Mouse (Mus musculus): ENCODE data around the gene Yes1.
"Not testable (repeated sequence)": the region's sequence is repeated elsewhere in the genome, so short reads cannot be mapped to it uniquely, and the experiment has no call there.

Gene Yes1

DNA sequence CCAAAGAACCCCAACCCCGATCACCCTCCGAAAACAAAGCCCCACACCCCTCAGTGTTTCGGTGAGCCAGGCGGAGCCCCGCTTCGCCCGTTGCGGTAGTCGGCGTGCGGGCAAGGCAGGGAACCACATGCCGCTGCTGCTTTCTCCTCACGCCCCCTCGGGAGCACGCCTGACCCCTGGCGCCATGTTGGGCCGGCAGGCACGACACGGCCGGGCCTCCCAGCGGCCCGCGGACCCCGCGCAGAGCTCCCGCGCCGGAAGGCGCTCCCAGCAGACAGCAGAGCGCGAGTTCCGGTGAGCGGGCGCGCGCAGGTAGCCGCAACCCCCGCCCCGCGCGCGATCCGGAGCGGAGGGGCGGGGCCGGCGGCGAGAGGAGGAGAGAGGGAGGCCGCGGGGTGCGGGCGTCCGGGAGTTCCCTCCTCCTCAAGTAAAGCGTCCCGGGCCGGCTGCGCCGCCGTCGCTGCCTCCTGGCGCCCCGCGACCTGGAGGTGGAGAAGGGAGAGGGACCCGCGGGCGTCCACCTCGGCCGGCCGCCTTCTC is at the start of gene Yes1:
Gene Yes1, plus strand, starts transcription at position 371 of the 540 bp plus-strand sequence.
- DNase-seq (ENCODE audit: low spot score) = peak; percentile 90

DNA sequence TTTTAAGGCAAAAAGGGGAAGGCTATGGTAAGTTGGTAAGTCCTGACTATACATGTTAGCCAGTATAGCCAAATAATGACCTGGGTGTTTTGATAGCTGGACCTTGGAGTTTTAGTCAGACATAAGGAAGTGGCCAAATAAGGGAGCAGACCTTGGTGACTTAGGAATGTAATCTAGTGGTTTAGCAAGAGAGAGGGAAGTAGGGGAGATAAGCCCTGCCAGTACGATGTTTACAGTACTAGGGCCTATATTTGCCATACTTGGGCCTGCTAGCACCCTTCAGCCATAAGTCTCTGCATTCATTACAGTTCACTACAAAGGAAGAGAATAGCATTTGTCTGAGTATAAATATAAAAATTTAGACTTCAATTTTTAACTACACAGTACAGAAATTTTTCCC is 46.3 kb upstream of the Yes1 start:
- DNase-seq (ENCODE audit: low spot score) = no peak

DNA sequence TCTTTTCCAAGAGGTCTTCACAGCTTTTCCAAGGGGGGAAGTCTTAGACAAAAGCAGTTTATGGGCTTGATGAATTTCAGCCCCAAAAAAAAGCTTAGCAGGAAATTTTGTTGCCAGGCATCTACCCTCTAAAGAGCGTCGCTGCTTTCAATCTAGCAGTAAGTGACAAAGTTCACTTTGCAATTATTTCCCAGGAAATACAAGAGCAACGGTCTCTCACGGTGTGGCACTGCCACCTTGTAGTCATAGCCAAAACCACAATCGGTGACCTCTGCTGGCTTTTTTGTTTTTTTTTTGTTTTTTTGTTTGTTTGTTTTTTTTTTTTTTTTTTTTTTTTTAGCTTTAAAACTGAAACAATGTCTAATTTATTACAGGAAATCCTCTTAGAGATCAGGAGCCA is 39.2 kb upstream of the Yes1 start:
- no peak for DNase-seq (ENCODE audit: low spot score)

DNA sequence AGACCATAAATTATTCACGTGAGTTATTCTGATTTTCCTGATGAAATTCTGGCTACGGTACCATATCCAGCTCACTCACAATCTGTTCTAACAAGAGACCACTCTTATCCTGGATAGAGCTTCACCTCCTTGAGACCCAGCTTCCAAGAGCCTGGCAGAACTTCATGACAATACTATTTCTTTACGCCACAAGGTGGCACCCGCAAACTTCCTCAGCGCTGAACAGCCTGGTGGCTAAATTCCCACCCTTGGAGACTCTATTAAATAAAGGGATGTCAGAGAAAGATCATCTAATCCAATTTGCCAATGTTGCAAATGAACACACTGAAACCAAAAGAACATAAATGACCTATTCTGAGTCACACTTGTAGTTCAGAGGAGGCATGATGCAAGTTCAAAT is 22.8 kb upstream of the Yes1 start:
- DNase-seq (ENCODE audit: low spot score) = peak; percentile 70

DNA sequence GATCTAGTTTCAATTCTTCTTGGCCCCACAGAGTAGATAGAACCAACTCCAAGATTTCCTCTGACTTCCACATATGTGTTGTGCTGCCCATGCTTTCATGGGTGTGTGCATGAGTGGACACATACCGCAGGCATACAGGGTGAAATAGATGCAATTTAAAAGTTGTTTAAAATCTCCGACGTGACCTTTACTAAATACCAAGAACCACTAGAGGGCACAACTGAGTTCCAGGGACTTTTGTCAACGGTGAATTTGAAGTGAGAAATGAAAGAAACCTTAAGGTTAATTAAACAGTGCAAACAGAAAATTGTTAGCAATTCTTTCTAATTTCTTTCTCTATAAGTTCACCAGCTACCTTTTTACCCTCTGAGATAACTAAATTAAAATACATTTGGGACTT is 17.2 kb upstream of the Yes1 start:
- DNase-seq (ENCODE audit: low spot score) = no peak

DNA sequence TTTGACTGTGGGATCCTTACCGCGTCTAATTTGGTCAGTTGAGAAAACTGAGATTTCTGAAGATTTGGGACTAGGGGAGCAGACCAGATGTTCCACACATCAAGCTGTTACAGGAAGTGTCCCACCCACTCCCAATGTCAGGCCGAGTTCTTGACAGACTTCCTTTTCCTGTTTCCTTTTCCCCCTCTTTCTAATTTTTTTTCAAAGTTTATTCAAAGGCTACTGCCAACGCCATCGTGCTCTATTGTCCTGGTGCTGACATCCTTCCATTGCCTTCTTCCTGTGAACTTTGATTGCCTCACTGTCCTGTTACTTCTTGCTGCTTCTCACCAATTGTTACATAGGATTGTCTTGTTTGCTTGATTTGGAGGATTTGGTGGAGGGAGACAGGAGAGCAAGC is 16.6 kb upstream of the Yes1 start:
- DNase-seq (ENCODE audit: low spot score) = no peak

DNA sequence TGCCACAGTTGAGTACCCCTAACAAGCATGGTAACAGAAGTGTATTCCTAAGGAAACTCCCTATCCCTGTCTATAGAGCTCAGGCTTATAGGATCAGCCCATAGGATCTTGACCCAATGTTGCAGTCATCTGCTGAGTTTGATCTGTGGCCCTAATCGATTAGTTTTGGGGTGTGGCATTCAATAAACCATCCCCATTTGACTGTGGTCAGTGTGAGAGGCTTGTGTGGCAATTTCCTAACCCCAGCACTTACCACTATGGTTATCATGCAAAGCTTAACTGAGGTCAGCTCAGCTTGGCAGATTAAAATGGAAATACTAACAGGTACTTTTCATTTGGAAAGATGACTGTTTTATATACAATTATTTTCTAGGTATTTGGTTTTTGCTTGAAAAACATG is 5.1 kb upstream of the Yes1 start:
- DNase-seq (ENCODE audit: low spot score) = no peak

DNA sequence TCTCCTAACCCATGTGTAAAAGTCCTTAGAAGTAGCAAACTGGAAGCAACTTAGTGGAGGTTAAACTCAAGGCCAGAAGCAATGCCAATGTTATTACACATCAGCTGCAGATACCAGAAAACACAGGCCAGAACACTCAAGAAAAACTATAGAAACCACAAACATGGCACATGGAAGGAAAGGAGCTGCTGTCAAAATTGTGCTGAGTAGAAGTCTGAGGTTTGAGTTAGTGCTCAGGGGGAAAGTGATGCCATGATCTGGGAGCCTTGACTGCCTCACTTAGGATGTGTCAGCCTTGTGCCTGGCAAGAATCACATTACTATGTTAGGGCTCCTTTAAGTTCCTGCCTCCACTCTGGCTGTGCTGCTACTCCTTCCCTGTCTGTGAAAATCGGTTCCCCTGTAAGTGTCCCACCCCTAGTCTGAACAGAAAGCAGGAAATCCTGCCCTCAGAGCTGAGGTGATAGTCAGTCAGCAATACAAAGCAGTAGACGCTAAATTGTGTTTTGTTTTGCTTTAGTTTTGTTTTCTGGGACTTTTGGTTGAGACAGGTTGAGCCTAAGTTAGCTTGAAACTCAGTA is 3.1 kb upstream of the Yes1 start:
- DNase-seq (ENCODE audit: low spot score) = no peak

DNA sequence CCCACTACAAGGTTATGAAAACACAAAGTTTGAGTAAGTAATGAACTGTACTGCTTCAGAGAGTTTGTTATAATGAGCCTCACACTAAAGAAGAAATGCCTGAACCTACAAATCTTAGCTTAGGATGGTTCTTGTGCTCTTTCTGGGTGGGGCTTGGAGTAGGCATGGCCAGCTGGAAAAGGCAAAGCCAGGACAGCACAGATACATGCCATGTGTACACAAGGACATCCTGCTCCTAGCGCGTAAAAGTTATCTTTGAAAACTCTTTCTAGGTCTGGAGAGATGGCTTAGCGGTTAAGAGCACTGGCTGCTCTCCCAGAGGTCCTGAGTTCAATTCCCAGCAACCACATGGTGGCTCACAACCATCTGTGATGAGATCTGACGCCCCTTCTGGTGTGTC is 2.5 kb upstream of the Yes1 start:
- no peak for DNase-seq (ENCODE audit: low spot score)

DNA sequence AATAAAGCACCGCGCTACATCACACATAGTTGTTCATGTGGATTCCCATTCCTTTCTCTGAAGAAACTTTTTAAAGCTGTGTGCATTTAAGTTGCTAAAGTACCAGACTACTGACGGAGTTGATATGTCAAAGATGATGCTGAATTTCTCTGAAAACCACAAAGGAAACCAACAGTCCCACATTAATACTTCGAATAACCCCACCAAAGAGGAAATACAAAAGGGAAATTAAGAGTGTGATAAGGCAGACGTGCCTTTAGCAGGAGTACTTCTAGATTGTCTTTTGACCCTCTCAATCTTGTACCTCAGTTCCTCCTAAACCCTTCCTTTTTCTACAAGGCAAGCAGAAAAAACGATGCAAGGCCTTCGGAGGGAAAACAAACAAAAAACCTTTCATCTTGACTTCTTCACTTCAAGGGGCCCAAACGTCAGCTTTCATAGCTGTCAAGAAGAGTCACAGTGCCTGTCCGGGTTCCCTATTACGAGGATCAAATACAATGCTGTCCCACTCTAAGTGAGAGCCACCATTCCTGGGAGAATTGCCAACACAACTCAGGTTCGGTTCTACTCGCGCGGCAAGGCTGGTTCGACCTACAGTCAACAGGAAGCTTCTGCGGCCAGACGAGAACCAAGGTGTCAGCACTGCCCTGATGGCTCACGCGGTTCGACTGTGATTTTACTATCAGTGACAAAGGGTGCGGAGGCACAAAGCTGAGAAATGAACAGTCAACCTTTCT is 739 bp upstream of the Yes1 start:
- DNase-seq (ENCODE audit: low spot score) = no peak

DNA sequence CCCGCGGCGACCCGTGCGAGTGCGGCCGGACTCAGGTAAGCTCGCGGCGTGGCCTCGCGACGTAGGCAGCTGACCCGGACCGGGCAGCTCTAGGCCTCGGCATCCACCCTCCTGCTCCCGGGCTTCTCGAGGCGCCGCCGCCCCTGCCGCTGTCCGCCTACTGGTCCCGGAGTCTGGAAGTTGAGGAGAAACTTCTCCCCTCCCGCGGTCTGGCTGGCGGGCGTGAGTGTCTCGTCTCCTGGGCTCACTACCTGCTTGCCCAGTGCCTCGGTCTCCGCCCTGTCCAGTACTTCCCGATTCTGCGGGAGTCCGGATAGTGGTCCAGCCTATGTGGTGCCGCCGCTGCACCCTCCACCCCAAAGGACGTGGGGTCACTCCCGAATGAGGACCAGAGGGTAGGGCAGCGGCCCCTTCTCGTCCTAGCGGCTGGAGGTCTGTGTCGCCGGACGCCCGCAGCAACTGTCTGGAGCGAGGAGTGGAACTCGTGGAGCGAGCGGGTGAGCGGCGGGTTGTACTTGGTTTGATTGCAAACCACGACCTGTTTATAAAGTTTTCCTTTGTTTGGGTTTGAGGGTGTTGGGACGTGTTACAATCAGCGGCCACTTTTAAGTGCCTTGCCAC is 480 bp downstream of the Yes1 start:
- DNase-seq (ENCODE audit: low spot score) = peak; percentile 71

DNA sequence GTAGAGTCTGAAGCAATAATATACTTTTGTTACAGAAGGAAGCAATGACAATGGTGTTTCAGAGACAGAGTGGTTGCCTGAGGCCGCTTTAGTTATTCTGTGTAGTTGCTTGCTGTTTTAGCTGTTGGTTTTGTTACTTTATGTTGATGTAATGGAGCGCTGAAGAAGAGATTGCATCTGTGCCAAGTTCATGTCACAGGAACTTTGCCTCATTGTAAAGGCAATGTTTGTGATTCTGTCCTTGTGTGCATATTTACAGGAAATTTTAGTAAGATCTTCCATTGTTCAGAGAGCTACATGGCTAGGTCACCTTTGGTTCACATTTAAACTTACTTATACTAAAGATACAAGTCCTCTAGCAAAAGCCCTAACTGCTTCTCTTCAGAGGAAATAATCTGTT is 3.3 kb downstream of the Yes1 start:
- no peak for DNase-seq (ENCODE audit: low spot score)

DNA sequence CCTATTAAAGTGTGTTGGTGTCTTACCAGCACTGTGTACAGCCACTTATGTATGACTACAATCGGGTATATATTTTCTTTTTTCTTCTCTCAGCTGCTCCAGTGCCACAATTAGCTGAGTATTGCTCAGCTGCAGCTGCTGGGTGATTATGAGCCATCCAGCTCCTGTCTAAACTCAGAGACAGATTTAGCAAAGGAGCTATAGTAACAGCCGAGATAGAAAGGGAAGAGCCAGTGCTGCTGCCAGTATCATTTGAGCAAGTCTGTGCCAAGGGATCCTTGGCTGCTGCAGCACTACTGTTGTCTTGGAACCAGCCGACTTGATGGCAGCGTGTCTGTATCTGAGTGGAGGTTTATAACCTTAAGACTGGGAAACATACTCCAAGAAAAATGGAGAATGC is 3.7 kb downstream of the Yes1 start:
- DNase-seq (ENCODE audit: low spot score) = no peak

DNA sequence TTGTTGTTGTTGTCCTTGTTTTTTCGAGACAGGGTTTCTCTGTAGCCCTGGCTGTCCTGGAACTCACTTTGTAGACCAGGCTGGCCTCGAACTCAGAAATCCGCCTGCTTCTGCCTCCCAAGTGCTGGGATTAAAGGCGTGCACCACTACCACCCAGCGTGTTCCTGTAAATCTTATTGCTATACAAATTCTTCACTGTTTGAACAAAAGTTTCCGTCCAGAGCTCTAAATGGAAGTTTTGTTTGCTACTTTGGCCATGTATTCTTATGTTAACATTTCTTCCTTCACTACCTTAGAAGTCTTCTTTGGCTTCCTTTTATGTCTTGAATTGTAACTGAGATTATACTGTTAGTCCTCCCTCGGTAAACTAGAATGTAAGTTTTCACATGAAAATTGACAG is 5.5 kb downstream of the Yes1 start:
- DNase-seq (ENCODE audit: low spot score) = not testable (repeated sequence)

DNA sequence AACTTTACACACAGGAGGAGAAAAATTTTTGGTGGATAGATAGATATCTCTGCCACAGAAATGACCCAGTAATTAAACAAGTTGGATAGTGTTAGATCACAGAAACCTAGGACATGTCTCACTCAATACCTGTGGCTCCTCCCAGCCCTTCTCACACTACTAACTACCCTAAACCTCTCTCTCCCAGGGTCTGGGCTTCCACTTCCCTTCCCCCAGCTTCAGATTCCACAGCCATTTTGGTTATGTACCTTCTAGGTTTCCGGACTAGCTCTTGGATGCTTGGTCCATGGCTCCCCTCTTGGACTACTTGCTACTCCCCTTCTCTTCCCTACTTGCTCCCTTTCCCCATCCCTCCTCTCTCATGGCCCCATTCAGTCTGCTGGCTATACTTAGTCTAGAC is 6.9 kb downstream of the Yes1 start:
- DNase-seq (ENCODE audit: low spot score) = no peak

DNA sequence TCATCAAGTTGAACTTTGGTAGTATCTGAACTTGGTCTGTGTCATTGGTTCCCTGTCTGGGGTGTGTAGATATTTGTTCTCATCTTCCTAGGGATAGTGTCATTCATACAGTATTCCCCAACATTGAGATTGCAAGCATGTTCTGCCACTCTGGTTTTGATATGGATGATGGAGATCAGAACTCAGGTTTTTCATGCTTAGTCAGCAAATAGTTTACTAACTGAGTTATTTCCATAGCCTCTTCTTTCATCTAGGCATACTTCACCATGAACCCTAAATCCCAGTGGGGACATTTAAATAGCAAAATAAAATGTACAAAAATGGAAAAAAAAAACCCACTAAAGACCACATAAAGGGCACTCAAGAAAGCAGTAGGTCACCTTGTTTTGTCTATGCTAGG is 12.7 kb downstream of the Yes1 start:
- DNase-seq (ENCODE audit: low spot score) = no peak

DNA sequence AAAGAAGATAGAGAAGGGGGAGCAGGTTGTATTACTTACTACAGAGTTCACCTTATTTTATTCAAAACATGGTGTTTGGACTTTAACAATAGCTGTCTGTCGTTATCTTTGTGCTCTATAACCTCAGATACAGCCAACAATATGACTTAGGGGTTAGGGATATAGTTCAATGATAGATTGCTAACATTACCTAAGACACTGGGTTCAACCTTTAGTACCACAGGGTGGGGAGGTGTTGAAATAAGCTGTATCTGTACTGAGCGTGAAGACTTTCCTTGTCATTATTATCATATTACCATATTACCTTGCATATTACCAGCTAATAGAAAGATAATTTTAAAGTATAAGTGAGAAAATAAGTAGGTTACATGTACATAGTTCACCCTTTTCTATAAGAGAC is 13.8 kb downstream of the Yes1 start:
- no peak for DNase-seq (ENCODE audit: low spot score)

DNA sequence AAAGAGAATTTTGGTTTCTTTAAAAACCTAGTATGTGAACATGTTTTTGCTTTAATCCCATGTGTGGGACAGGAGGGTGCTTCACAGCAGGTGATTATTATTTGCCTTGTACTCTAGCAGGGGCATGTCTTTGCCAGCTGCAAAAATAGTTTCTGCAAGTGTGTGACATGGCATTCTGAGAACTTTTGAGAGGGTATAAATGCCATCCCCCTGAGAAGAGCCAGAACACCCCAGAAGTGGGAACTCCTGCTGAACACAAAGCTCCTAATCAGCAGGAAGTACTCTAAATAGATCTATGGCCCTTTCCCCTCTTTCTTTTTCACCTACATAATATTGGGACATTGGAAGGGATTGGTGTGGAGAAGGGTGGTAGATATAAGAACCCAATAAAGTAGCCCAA is 22.2 kb downstream of the Yes1 start:
- DNase-seq (ENCODE audit: low spot score) = no peak

DNA sequence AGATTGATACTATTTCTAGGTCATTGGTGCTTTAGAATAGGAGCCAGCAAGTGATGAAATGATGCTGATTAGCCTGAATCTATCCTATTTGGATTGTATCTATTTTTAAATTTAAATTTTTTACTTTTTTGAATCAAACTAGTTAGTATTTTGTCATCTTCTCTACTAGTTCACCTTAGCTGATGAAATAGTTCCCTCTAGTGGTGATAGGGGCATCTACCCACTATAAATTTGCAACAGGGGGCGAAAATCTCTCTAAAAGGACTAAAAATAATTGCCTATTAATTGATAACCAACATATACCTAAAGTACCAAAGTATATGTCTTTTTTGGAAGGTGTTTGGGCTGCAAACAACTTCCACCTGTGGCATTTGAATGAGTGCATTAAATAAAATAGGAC is 46.4 kb downstream of the Yes1 start:
- DNase-seq (ENCODE audit: low spot score) = no peak

DNA sequence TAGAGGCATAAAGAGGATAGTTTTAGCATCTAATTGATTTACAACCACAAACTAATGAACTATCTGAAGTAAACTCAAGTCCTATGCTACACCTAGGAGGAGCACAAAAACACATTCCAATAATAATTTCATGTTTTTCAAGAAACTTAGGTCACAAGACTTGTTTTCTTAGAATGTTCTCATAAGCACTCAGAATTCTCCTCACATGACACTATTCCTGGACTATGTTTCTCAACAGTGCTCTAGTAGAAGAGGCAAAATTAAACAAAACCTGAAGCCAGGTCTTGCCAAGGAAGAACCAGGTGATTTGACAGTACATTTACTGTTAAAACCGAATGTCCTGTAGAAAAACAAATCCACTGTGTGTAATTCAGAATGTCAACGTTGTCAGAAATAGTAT is 71.5 kb downstream of the Yes1 start:
- no peak for DNase-seq (ENCODE audit: low spot score)

DNA sequence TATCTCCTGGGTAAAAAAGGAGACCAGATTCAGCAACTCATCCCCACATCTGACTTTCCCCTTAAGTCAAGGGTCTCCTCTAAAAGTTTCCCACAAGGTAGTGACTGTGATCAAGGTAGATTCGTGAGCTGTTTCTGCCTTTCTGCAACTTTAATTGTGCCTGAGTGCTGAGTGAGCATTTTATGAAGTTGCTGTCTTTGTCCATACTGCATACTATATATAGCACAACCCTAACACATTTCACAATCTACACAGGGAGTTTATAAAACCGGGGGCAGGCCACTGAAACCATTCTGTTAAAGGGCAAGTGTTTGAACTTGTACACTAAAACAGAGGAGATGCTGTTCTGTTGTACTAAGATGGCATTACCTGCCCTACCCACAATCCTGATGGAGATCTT is 82.4 kb downstream of the Yes1 start:
- DNase-seq (ENCODE audit: low spot score) = no peak

DNA sequence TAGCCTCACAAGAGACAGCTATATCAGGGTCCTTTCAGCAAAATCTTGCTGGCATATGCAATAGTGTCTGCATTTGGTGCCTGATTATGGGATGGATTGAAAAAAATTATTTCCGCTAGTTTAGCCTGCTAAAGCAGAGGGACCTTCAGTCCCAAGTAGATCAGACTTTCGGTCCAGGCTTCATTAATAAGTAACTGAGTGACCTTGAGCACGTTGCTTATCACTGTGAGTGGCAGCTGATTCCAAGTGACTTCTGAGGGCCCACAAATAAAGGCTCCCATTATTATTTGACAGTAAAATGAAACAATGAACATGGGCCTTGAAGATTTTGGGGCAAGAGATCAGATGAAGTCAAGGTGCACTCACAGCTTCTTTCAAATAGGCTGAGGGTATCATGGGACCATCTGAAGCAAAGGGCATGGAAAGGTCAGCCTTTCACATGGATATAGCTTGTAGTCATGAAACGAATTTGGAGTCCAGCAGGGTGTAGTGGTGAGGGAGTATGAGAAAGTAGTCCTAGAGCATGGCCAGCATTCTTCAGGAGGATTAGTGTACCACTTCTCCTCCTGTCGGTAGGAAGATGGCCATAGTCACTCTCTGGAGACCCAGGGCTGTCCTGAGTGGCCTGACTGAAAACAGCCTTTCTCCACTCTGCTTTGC is 86.4 kb downstream of the Yes1 start:
- no peak for DNase-seq (ENCODE audit: low spot score)

DNA sequence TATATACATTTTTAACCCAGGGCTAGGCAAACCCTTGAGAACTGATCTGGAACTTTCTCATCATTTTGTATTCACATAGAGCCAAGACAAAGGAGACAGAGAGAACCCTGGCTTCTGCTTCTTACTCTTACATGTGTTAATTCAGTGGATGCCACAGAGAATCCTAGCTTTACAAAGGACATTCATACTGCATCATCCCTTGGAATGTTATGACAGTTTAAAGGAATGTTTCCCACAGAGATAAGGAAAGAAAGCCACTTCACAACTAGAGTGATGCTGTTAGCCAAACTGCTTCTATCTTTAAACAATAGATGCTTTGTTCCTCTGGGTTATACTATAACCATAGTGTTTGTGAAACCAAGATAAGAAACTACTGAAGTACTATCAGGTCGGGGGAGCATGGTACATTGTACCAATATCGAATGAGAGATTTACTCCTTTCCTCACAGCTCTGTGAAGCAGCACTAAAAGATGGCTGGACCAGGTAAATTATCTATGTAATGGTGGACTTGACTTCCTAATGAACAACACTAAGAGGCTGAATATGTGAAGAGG is 95.3 kb downstream of the Yes1 start:
- DNase-seq (ENCODE audit: low spot score) = no peak
